In genomic region chr3:90155996-90156395, GRCm38 (mm10) we compare ENCODE assay signal across 20 mouse cellular contexts. TPM values are rescaled to one million over a fixed set of nuclear protein-coding genes. Genes with fewer than 3 reads are reported as not detected.
DNase-seq lines count a peak whose midpoint lies in the region.
"Had no signal": no experiment of that assay in that cellular context is flagged by ENCODE, and none has a peak within 500 bp of the region (broad histone marks: within the 10 kb centered on the region; RNA-seq: fewer than 3 reads in every experiment).

No protein-coding gene starts in this region.

- H3K4me1 ChIP-seq in megakaryocyte, embryonic 14.5 days = peaks cover 16% of the 10 kb centered on the region
- H3K4me1 ChIP-seq: hindbrain, embryonic 10.5 days; limb, embryonic 12.5 days; lung, embryonic 15.5 days; neural tube, embryonic 12.5 days had no signal

- intact Hi-C loops in gastrocnemius, postnatal 36 days (cut with DNase I) = no loop called here

- DNase-seq in layer of hippocampus, adult 11-12 months (ENCODE audit: low spot score) = peak; percentile 4
- no peak for DNase-seq in layer of hippocampus, adult 9-10 months (ENCODE audit: low spot score)
- DNase-seq in A20 (ENCODE audit: low read depth, low spot score) = peak; percentile 86
- DNase-seq in MEL-GATA-1-ER (ENCODE audit: extremely low read depth, low read depth) = peak; percentile 55
- DNase-seq in gastrocnemius, postnatal 36 days = no peak
- DNase-seq in adrenal gland, postnatal 14 days = no peak
- DNase-seq in frontal cortex, adult 2 months (ENCODE audit: extremely low spot score in 1 of 2, low spot score in 1 of 2) = no peak
- DNase-seq: adrenal gland, postnatal 25 days; cerebellum, adult 2 months; gastrocnemius, postnatal 25 days; kidney, adult 11 months; kidney, postnatal 25 days; liver, embryonic 13.5 days had no signal

- H3K4me3 ChIP-seq in megakaryocyte, embryonic 14.5 days (replicated peaks) = peak overlapping the region; percentile 79
- H3K4me3 ChIP-seq: erythroblast, embryonic 14.5 days; hindbrain, embryonic 10.5 days; limb, embryonic 12.5 days; liver, embryonic 13.5 days; lung, embryonic 15.5 days; neural tube, embryonic 12.5 days had no signal

- peaks cover 5% of the 10 kb centered on the region; the same call in 1 of the 2 replicates for H3K9me3 ChIP-seq in megakaryocyte, embryonic 14.5 days
- H3K9me3 ChIP-seq: hindbrain, embryonic 10.5 days; limb, embryonic 12.5 days; liver, embryonic 13.5 days; lung, embryonic 15.5 days; neural tube, embryonic 12.5 days had no signal

- H3K36me3 ChIP-seq in megakaryocyte, embryonic 14.5 days (replicated peaks; ENCODE audit: low read length) = no peaks in the 10 kb centered on the region
- H3K36me3 ChIP-seq: hindbrain, embryonic 10.5 days; limb, embryonic 12.5 days; liver, embryonic 13.5 days; lung, embryonic 15.5 days; neural tube, embryonic 12.5 days had no signal

- H3K27me3 ChIP-seq in megakaryocyte, embryonic 14.5 days (replicated peaks) = peaks cover 2% of the 10 kb centered on the region
- H3K27me3 ChIP-seq: limb, embryonic 12.5 days; liver, embryonic 13.5 days; lung, embryonic 15.5 days; neural tube, embryonic 12.5 days; Patski had no signal

RNA-seq across cellular contexts. Expression of gene Nup210l, which starts 52.1 kb away (rescaled TPM):
- polyA plus RNA-seq in megakaryocyte, embryonic 14.5 days (2012; ENCODE audit: insufficient read depth, low replicate concordance) = not detected in 2 replicates
- under 1 TPM in 1 of 2 experiments, not detected in 1; 0.05 TPM for total RNA-seq in gastrocnemius, postnatal 36 days (2021)
- total RNA-seq in adrenal gland, postnatal 14 days (2021) = 0.37 and 0.45 TPM in 2 replicates
- polyA plus RNA-seq in frontal cortex, adult 2 months (2012; rRNA removed) = 0.40 and 0.42 TPM in 2 replicates
- polyA plus RNA-seq: erythroblast, embryonic 14.5 days had no signal

RNA-seq across cellular contexts. Expression of gene Rps27, which starts 57.5 kb away (rescaled TPM):
- polyA plus RNA-seq in megakaryocyte, embryonic 14.5 days (2012; ENCODE audit: insufficient read depth, low replicate concordance) = 120 and 279 TPM in 2 replicates
- total RNA-seq in gastrocnemius, postnatal 36 days (2021) = 100 to 1,000 TPM; 700 to 984 TPM
- 1,702 and 2,060 TPM in 2 replicates for total RNA-seq in adrenal gland, postnatal 14 days (2021)
- 971 and 1,230 TPM in 2 replicates for polyA plus RNA-seq in frontal cortex, adult 2 months (2012; rRNA removed)

RNA-seq across cellular contexts. Expression of gene Rab13, which starts 57.5 kb away (rescaled TPM):
- 7.1 and 45.9 TPM in 2 replicates for polyA plus RNA-seq in megakaryocyte, embryonic 14.5 days (2012; ENCODE audit: insufficient read depth, low replicate concordance)
- 1 to 10 TPM; 6.1 to 7.1 TPM for total RNA-seq in gastrocnemius, postnatal 36 days (2021)
- 33.7 and 34.3 TPM in 2 replicates for total RNA-seq in adrenal gland, postnatal 14 days (2021)
- polyA plus RNA-seq in frontal cortex, adult 2 months (2012; rRNA removed) = 11.2 TPM in 2 replicates

Comparison
In these comparisons a context has a peak if more than half of its experiments do, and no peak if none do; other contexts are left out.
1. DNase-seq: peak in layer of hippocampus, adult 11-12 months (single experiment), A20 (single experiment) and MEL-GATA-1-ER (single experiment); none in layer of hippocampus, adult 9-10 months (single experiment), gastrocnemius, postnatal 36 days (0 of 2), adrenal gland, postnatal 14 days (single experiment) and frontal cortex, adult 2 months (0 of 2).